Mouse (Mus musculus) C2C12 (cell line): ENCODE data around the gene Pla2g4f.

Experiments
- CTCF ChIP-seq: IDR thresholded peaks from one replicate; pipeline ENCODE4 v1.5.1; 2011; ENCODE audit not compliant: control insufficient read depth, insufficient read depth, insufficient read length
- FOSL1 ChIP-seq: IDR thresholded peaks from one replicate; pipeline ENCODE4 v1.8.0; 2011; ENCODE audit warnings: mild to moderate bottlenecking, low read length; ENCODE audit not compliant: poor library complexity, insufficient read depth, severe bottlenecking
- MAX ChIP-seq: IDR thresholded peaks from one replicate; pipeline ENCODE4 v1.6.1; 2011; ENCODE audit warnings: mild to moderate bottlenecking, control low read depth
- MYOD1 ChIP-seq: IDR thresholded peaks from one replicate; pipeline ENCODE4 v1.6.1; 2011; ENCODE audit warnings: low read depth; ENCODE audit not compliant: control insufficient read depth, insufficient read length
- MYOG ChIP-seq: IDR thresholded peaks from one replicate; pipeline ENCODE4 v1.6.1; 2011; ENCODE audit not compliant: control insufficient read depth, insufficient read length; ENCODE audit errors: extremely low read depth
- USF1 ChIP-seq: IDR thresholded peaks from one replicate; pipeline ENCODE4 v1.6.1; 2011; ENCODE audit warnings: low read depth, mild to moderate bottlenecking, control low read depth, moderate library complexity

GRCm38 (mm10) chr2:120296160-120296559, 17.8 kb downstream of the Pla2g4f start:
- TF ChIP-seq USF1: no peak
- no peak for TF ChIP-seq CTCF
- TF ChIP-seq MAX: no peak
- no peak for TF ChIP-seq MYOD1
- no peak for TF ChIP-seq MYOG
- no peak for TF ChIP-seq FOSL1
